Mouse (Mus musculus) c-Kit-positive CD71-positive TER-119-negative erythroid progenitor cells, embryonic 14.5 days (primary cell): ENCODE measurements around the gene H2afy2.

Experiments used
- DNase-seq: peaks from one replicate; pipeline ENCODE4 v3.0.0-alpha.2; 2013; ENCODE audit warnings: low read depth

Gene H2afy2

DNA sequence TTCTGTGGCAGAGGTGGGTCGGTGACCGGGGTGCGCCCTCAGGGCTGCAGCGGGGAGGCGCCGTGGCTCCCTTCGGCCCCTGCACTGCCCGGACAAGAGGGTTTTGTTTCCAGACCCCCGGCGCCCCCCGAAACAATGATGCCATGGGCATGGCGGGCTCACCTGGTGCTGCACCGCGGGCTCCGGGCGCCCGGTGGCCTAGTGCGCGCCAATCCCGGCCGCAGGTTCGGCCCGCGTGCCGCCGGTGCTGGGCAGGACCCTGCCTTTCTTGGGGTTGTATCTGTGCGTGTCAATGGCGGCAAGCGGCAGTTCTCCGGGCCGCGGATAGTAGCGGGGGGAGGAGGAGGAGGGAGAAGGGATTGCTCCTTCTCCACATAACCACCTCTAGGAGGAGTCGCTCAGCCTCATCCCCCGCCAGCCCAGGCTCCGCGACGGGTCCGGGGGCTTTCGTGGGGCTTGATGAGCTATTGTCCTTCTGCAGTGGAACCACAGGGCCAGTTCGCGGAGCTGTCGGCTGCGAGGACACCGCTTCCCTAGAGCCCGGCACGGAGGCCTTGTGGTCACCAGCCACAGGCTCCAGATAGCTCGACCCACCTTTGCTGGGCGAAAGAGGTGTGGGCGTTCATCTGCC, at the start of gene H2afy2:
Gene H2afy2, minus strand, starts transcription at position 527 of the 631 bp plus-strand sequence.
- DNase-seq: no peak

DNA sequence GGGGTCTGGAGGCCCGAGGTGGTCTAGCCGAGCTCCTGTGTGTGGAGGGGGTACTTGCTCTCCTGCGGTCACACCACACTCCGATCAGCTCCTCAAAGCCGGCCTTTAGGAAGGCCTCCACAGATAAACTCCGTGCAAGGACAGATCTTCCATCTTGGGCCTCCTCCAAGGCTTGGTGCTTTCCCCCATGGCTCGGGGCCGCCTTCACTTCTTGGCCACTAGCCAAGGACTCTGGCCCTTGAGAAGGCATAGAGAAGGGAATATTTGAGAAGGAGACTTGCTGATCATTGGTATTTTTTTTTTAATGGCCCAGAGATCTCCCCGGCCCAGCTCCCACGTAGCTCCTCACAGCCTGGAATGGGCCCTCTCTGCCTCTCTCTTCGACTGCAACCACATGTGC, 48.8 kb upstream of the H2afy2 start:
- no peak for DNase-seq

- no peak for DNase-seq
These were observed 47.8 kb upstream of the H2afy2 start for GRCm38 (mm10) chr10:61831741-61832140.

DNA sequence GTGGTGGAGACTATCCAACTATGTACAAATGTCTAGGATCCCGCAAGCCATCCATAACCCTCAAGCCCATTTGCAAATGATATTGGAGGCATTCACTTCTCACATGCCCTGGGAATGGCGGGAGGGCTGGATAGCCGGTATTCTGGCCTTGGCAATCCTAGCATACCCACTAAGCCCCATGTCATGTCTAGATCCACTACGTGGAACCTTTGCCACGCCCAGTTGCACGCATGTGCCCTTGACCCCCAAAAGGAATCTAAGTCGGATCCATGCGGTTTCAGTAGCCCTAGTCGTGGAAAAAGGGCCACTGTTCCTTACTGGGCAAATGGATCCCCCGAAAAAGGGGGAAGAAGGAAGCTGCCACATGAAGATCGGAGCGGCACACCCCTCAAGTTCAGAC, 47.3 kb upstream of the H2afy2 start:
- no peak for DNase-seq

- no peak for DNase-seq
These were observed 46.9 kb upstream of the H2afy2 start for GRCm38 (mm10) chr10:61830817-61831216.

DNA sequence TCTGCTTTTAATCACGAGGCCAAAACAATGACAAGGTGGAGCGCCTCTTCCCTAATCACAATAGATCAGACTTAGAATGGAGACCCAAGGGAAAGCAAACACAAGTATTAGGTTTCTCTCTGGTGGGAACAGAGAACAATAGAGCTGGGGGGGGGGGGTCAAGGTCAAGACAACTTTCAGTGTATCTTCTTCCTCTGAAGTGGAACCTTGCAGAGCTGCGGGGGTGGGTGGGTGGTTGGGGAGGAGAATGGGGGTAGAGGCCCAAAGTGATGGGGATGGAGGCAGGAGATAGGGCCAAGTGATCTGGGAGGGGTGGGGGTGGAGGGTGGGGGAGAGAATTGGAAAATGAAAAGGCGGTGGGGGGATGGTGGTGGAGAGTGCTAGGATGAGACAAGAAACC, 45.1 kb upstream of the H2afy2 start:
- no peak for DNase-seq

DNA sequence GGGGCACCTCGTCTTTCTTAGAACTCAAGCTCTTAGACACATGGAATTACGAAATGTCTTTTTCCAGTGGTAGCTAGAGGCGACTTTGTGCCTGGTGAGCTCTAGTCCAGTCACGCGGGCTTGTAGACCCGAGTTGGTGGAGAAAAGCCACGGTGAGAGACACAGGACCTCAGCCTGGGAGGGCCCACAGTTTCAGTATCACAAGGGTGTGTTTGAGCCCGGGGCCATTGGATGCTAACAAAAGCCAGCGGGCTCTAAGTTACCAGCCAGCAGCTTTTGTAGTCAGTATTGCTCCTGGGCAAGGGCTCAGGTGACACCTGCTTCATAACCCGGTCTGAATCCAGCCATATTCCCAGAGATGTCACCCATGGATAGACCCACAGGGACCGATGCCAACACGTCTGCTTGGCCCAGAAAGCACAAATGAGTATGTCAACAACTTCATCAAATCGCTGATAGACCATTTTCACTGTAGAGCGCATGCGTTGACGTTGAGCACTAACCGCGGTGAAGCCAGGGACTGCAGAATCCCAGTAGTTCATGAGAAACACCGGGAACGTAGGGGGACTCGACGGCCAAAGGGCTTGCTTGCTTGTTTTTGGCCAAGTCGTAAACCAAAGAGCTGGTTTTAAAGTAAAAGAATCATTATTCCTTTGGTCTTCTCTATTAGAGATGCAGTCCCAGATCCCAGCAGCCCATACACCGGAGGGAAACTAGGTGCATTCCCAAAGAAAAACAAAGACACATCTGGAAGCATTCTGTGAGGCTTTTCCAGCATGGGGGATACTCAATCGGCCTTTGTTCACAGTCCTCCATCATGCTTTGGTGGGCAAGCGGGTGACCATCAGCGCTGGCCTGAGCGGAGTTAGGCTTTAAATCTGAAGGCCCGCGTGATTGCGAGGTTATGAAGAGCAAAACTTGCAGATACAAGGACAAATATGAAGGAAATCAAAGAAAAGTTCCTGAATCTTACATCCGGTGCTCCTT, 44.3 kb upstream of the H2afy2 start:
- no peak for DNase-seq

GRCm38 (mm10) chr10:61826753-61827435, 42.9 kb upstream of the H2afy2 start:
- DNase-seq: no peak

DNA sequence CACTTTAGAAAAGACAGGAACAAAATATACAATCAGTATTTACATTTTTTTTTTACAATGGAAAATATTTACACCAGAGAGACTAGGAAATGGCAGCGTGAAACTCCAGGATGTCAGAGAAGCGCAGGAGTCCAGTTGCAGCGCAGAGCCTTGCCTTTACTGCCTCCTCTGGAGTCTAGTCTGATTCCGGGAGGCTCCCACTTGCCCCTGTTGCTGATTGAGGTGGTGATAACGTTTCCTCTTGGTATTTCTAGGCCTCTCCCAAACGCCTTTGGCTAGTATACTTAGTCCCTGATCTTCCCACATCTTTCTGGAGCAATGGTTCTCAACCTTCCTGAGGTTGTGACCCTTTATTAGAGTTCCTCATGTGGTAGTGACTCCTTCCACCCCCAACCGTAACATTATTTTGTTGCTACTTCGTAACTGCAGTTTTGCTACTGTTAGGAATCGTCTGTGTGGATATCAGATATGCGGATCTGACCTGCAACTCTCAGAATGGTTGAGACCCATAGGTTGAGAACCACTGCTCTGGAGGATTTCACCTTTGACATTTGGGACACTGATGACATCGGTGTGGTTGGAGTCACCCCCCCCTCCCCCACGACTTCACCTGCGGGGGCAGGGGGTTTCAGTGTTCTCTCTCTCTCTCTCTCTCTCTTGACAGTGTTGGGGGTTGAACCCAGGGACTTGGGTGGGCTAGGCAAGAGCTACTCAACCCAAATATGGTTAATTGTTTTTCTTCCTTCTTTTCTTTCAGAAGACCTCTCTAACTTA, 42.2 kb upstream of the H2afy2 start:
- DNase-seq: no peak

- DNase-seq: no peak
These were observed 41.6 kb upstream of the H2afy2 start for GRCm38 (mm10) chr10:61825536-61825935.

DNA sequence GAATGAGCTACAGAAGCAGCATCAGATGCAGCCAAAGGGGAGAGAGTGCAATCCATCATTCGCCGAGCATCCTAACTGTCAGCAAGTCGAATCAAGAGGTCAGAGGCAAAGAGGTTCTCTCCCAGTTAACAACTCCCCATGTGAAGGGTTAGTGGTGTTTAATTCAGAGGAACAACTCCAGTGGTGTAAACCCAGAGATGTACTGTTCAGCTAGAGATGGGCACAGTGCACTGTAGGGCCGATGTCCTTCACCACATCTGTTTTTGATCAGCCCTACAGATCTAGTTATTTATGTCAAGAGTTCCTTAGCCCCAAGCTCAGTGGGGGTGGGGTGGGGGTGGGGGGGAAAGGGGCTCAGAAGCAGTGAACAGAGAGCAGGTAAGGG, 39.8 kb upstream of the H2afy2 start:
- DNase-seq: no peak

GRCm38 (mm10) chr10:61822968-61823730, 39.2 kb upstream of the H2afy2 start:
- DNase-seq: no peak

- no peak for DNase-seq
These were observed 36.1 kb upstream of the H2afy2 start for GRCm38 (mm10) chr10:61820050-61820449.

DNA sequence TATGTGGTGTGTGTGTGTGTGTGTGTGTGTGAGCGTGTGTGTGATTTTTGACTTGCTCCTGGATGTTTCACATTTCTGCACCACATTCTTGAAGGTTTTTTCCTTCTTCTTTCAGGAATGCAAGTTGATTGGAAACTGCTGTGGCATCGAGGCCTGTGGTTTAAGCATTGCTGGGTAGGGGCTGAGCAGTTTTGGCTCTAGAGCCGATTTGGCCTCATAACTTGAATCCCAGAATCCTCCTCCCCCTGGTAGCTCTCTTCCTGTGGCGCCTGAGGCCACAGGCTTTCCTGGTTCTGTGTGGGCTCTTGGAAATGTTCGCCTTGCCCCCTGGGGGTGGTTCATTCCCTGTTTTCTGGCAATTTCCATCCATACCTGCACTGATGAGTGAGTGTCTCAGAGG, 28.0 kb upstream of the H2afy2 start:
- DNase-seq: no peak

GRCm38 (mm10) chr10:61798133-61798576, 14.2 kb upstream of the H2afy2 start:
- no peak for DNase-seq

- no peak for DNase-seq
These were observed 11.5 kb upstream of the H2afy2 start for GRCm38 (mm10) chr10:61795458-61795857.

DNA sequence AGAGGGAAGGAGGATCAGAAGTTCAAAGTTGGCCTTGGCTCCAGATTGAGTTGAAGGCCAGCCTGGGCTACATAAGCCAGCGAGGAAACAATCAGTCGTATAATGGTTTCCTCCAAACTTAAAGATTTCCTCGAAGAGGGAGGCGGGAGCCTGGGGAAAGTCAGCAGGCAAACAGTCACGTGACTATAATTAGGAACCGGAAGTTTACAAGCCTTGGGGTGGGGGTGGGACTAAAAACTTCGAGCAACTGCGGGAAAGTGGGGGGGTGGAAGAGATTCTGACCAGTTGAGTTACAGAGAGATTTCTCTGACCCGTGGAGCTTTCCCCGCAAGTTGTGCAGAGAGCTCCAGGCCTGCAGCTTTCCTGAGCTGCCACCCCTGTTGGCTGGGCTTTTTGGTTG, 11.0 kb upstream of the H2afy2 start:
- no peak for DNase-seq

DNA sequence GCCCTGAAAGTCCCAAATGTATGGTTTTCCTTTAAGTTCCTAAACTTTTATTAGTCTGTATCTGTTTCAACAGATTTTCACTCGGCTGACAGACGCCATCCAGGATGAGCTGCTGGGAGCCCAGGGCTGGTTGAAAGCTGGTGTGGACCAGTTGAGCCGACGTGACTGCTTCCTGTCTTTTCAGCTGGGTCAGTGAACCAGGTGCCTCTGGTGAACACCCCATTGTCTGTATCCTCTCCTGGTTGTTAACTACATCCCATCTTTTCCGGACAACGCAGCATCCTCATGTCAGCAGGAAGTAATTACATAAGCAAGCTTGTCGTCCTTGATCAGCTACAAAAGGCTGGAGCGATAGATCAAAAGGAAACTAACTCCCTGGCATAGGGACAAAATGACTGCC, 9.1 kb upstream of the H2afy2 start:
- DNase-seq: no peak

- no peak for DNase-seq
These were observed 4.6 kb upstream of the H2afy2 start for GRCm38 (mm10) chr10:61788499-61788898.

DNA sequence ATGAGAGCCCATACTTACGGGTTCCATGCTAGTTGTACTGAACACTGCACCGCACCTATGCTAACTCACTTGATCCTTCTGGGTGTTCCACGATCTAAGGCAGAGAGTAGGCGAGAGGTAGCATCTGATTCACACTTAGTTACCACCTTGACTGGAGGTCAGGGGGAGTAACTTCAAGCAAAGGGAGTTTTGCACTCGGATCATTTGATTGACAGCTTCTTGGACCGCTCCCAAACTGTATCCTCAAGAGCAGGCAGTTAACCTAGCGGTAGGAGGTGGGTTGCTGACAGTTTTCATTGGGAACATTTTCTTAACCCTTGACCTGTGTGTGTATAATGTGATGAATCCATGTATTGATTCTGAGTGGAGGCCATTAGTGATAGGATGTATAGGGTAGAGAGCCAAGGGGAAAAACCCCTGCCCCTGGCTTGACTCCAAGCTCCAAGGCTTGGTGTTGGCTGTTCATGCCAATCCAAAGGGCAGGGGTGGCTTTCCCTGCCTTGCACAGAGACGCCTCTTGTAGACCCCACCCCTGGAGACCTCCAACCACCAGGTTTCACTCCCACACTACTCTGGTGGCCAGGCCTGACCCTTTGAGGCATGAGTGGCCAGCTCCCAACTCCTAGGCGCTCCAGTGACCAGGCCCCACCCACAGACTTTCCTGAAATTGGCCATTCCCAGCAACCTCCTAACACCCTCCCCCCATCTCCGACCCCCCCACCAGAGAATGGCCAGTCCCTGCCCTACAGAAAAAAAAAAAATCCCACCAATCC, 3.8 kb upstream of the H2afy2 start:
- DNase-seq: no peak
